ENCODE assay signal across 13 mouse cellular contexts in genomic region chr5:131531744-131532552, GRCm38 (mm10).
DNase-seq lines count a peak whose midpoint lies in the region; ATAC-seq and TF ChIP-seq lines count a peak whose summit lies in the region.
"Had no signal": no experiment of that assay in that cellular context is flagged by ENCODE, and none has a peak within 500 bp of the region (broad histone marks: within the 10 kb centered on the region; RNA-seq: fewer than 3 reads in every experiment).

No protein-coding gene starts in this region.

- H3K4me2 ChIP-seq in forebrain, embryonic 13.5 days = peak overlapping the region; percentile 60
- H3K4me2 ChIP-seq in hindbrain, postnatal 0 days (ENCODE audit: low read depth, low read length) = peak overlapping the region; percentile 51
- H3K4me2 ChIP-seq in midbrain, postnatal 0 days (ENCODE audit: low read depth, low read length, poor library complexity, severe bottlenecking) = peak overlapping the region; percentile 50

- H3K4me3 ChIP-seq in forebrain, embryonic 13.5 days = peak overlapping the region; percentile 37
- H3K4me3 ChIP-seq in hindbrain, postnatal 0 days (ENCODE audit: low read length) = peak overlapping the region; percentile 16
- peak overlapping the region; percentile 21 for H3K4me3 ChIP-seq in midbrain, postnatal 0 days (ENCODE audit: low read depth, low read length)
- H3K4me3 ChIP-seq: heart, embryonic 10.5 days had no signal

- TF ChIP-seq CTCF in brain, embryonic 14.5 days (IDR thresholded peaks at IDR 0.05; ENCODE audit: borderline replicate concordance, extremely low read depth, insufficient read depth, insufficient read length) = no peak
- TF ChIP-seq CTCF in hindbrain, postnatal 0 days (IDR thresholded peaks at IDR 0.05; ENCODE audit: low read depth) = no peak
- no peak for TF ChIP-seq CTCF in midbrain, postnatal 0 days (IDR thresholded peaks at IDR 0.05)

- peak overlapping the region; percentile 56 for H3K9ac ChIP-seq in forebrain, embryonic 13.5 days
- 0 out of 2 replicates have a peak overlapping the region, but pooled peaks have one; percentile 1 for H3K9ac ChIP-seq in hindbrain, postnatal 0 days (replicated peaks; ENCODE audit: low read length)
- peak overlapping the region; percentile 33; the same call in 1 of the 2 replicates for H3K9ac ChIP-seq in midbrain, postnatal 0 days (replicated peaks; ENCODE audit: low read length, poor library complexity, severe bottlenecking)
- H3K9ac ChIP-seq: liver, postnatal 0 days had no signal

- peak; percentile 90 for DNase-seq in brain, embryonic 14.5 days (ENCODE audit: low read depth)
- no peak for DNase-seq in hindbrain, postnatal 0 days (ENCODE audit: low spot score)
- DNase-seq in midbrain, postnatal 0 days (ENCODE audit: low spot score) = no peak
- DNase-seq in liver = no peak
- DNase-seq in kidney, postnatal 10 days = no peak
- no peak for DNase-seq in left cerebral cortex, adult 18-20 months (ENCODE audit: low spot score in 2 of 2)
- DNase-seq: adrenal gland, postnatal 25 days; cerebellum, adult 18-20 months; kidney, postnatal 36 days; liver, postnatal 0 days; thymus, postnatal 14 days had no signal

- peaks cover 81% of the 10 kb centered on the region for H3K4me1 ChIP-seq in forebrain, embryonic 13.5 days
- H3K4me1 ChIP-seq in hindbrain, postnatal 0 days (ENCODE audit: insufficient read depth, low read length) = peaks cover 9% of the 10 kb centered on the region; the same call in 1 of the 2 replicates
- peaks cover 15% of the 10 kb centered on the region; the same call in 1 of the 2 replicates for H3K4me1 ChIP-seq in midbrain, postnatal 0 days (ENCODE audit: insufficient read depth, low read length)

- no peak for TF ChIP-seq POLR2A in brain, embryonic 14.5 days (IDR thresholded peaks at IDR 0.05; ENCODE audit: borderline replicate concordance, extremely low read depth, insufficient read depth, insufficient read length, poor library complexity, severe bottlenecking)

- ATAC-seq in forebrain, embryonic 13.5 days = peak; percentile 79
- 0 out of 2 replicates have a peak, but pooled peaks have one; percentile 27 for ATAC-seq in hindbrain, postnatal 0 days
- ATAC-seq in midbrain, postnatal 0 days (ENCODE audit: low FRiP score) = no peak
- ATAC-seq: liver, postnatal 0 days had no signal

- H3K27me3 ChIP-seq in forebrain, embryonic 13.5 days = no peaks in the 10 kb centered on the region
- no peaks in the 10 kb centered on the region for H3K27me3 ChIP-seq in hindbrain, postnatal 0 days (ENCODE audit: insufficient read depth, low read length)
- H3K27me3 ChIP-seq in midbrain, postnatal 0 days (ENCODE audit: insufficient read depth, low read length) = no peaks in the 10 kb centered on the region

- peak overlapping the region; percentile 41 for H3K27ac ChIP-seq in forebrain, embryonic 13.5 days
- H3K27ac ChIP-seq in hindbrain, postnatal 0 days = no peak overlapping the region
- H3K27ac ChIP-seq in midbrain, postnatal 0 days (ENCODE audit: low read depth, low read length) = no peak overlapping the region
- H3K27ac ChIP-seq: heart, embryonic 10.5 days had no signal

- H3K36me3 ChIP-seq in forebrain, embryonic 13.5 days (ENCODE audit: poor library complexity, severe bottlenecking) = peaks cover 20% of the 10 kb centered on the region; the same call in 1 of the 2 replicates
- H3K36me3 ChIP-seq in hindbrain, postnatal 0 days (ENCODE audit: insufficient read depth, low read length) = no peaks in the 10 kb centered on the region
- no peaks in the 10 kb centered on the region for H3K36me3 ChIP-seq in midbrain, postnatal 0 days (ENCODE audit: insufficient read depth, low read length)

- WGBS in forebrain, embryonic 13.5 days = 6% methylated on average over 15 of the region's 15 CpGs
- WGBS in hindbrain, postnatal 0 days = 30% methylated on average over 15 of the region's 15 CpGs
- WGBS in midbrain, postnatal 0 days = 24% methylated on average over 15 of the region's 15 CpGs

- H3K9me3 ChIP-seq in forebrain, embryonic 13.5 days (replicated peaks) = no peaks in the 10 kb centered on the region
- H3K9me3 ChIP-seq in hindbrain, postnatal 0 days (ENCODE audit: low read length) = no peaks in the 10 kb centered on the region
- H3K9me3 ChIP-seq in midbrain, postnatal 0 days (ENCODE audit: low read length) = no peaks in the 10 kb centered on the region
- H3K9me3 ChIP-seq: heart, embryonic 10.5 days had no signal

Comparison
In these comparisons a context has a peak if more than half of its experiments do, and no peak if none do; other contexts are left out.
1. H3K9ac ChIP-seq: peak in every context shown above with its lines; median percentile 56 in forebrain, embryonic 13.5 days; 33 in midbrain, postnatal 0 days; 1 in hindbrain, postnatal 0 days.